Mouse (Mus musculus) yolk sac, embryonic 10.5 days (tissue): ENCODE measurements around the gene Phospho2.
A peak's percentile ranks its signal among the peaks of the same experiment; 100 is the strongest.

Experiments
- DNase-seq: peaks from one replicate; pipeline ENCODE4 v3.0.0-alpha.2; 2017; ENCODE audit warnings: low spot score

Phospho2 gene

GRCm38 (mm10) chr2:69823129-69823677, 33.8 kb downstream of the Phospho2 start:
- DNase-seq: peak; percentile 38

DNA sequence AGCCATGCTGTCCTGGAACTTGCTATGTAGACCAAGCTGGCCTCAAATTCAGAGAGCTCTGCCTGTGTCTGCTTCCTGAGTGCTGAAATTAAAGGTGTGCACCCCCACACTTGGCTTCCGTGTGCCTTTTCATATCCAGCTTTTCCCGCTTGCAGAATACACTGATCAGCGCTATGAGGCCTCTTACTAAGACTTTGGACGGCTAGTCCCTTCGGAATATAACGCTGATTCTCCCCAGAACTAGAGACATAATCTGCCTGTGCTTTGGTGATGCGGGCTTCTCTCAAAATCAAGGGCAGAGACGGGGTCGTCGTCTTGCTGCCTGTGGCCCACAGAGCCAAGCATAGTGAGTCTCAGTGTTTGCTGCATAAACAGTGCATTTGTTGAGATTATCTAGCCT, 36.5 kb downstream of the Phospho2 start:
- DNase-seq: no peak

DNA sequence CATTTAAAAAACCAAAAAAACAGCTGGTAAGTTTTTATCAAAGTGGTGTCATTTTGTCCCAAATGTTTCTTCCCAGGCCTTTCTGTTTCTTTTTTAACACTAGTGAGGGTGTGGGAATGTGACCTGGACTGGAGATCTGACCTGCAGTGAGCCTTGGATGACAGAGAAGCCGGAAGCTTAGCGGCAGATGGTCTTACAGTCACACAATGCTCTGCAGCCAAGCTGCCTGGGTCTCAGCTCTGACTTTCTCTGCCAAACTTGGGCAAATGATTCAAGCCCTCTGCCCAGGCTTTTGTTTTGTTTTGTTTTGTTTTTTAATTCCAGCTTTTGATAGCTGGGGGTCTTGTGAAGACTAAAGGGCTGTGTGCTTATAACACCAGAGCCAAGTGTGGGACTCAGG, 37.0 kb downstream of the Phospho2 start:
- DNase-seq: no peak

DNA sequence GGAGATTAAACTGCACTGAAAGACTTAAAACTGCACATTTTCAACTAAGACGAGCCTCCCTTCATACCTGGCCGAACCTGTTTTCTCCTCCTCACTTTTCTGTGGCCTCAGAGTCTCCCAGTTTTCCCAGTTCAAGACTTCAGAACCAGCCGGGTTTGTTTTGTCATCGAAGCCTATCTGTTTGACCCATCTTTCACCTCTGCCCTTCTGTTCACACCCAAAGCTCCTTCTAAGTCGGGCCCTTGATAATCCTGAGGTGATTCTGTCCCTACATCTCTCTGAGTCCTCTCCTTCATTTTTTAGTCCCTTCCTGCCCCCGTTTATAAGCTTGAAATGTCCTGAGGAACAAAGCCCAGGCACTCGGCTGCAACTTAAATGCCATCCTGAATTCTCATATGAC, 38.6 kb downstream of the Phospho2 start:
- no peak for DNase-seq

- DNase-seq: no peak
Measured at GRCm38 (mm10) chr2:69829680-69830079, 40.3 kb downstream of the Phospho2 start.

DNA sequence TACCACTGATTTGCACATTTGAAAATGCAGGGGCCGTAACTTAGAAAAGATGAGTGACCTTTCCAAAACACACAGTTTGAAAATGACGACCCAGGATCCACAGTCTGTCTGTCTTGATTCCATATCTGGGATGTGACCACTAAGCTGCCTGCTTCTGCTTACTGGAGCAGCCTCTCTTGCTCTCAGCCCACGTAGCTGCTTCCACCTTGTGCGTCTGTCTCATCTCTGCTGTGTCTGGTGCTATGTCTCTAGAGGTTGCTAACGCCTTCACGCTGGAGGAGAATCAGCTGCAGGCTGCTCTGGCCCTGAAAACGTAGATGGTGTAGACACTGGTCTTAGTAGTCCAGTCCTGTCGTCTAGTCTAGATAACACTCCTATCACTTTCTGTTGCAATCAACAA, 40.7 kb downstream of the Phospho2 start:
- DNase-seq: no peak

- DNase-seq: no peak
Measured at GRCm38 (mm10) chr2:69837244-69837967, 48.0 kb downstream of the Phospho2 start.

DNA sequence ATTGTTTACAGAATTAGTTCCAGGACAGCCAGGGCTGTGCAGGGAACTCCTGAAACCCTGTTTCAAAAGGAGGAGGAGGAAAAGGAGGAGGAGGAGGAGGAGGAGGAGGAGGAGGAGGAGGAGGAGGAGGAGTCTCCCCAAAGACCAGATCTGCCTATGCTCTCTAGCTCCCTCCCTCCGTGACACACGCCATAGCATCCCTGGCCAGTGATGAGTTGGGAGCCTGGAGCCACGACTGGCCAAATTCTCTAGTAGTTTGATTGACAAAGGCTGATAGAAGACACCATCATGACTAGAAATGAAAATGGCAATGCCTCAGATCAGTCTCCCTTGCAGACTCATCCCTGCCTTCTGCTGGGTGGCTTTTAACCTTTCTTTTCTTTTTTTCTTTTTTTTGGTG, 48.6 kb downstream of the Phospho2 start:
- DNase-seq: no peak

DNA sequence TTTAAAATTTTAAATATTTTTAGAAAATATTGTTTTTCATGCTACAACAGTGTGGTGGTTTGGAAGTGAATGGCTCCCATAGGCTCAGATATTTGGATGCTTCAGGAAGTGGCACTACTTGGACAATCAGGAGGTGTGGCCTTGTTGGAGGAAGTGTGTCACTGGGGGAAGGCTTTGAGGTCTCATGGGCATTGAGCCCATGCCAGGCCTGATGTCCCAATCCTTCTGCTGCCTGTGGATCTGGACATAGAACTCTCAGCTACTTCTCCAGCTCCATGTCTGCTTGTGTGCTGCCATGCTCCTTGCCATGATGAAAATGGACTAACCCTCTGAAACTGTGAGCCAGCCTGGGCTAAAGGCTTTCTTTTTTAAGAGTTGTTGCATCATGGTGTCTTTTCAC, 49.3 kb downstream of the Phospho2 start:
- DNase-seq: no peak

- DNase-seq: no peak
Measured at GRCm38 (mm10) chr2:69840261-69840660, 50.8 kb downstream of the Phospho2 start.

- DNase-seq: no peak
Measured at GRCm38 (mm10) chr2:69849215-69849614, 59.8 kb downstream of the Phospho2 start.
